Mouse (Mus musculus) NIH3T3 (cell line): Measurements from ENCODE around the gene Dapk3.
"Not testable (repeated sequence)": the region's sequence is repeated elsewhere in the genome, so short reads cannot be mapped to it uniquely, and the experiment has no call there.

ENCODE experiments used
- DNase-seq: peaks from one replicate; pipeline ENCODE4 v3.0.0-alpha.2; 2012; ENCODE audit warnings: low read depth

The Dapk3 gene

DNA sequence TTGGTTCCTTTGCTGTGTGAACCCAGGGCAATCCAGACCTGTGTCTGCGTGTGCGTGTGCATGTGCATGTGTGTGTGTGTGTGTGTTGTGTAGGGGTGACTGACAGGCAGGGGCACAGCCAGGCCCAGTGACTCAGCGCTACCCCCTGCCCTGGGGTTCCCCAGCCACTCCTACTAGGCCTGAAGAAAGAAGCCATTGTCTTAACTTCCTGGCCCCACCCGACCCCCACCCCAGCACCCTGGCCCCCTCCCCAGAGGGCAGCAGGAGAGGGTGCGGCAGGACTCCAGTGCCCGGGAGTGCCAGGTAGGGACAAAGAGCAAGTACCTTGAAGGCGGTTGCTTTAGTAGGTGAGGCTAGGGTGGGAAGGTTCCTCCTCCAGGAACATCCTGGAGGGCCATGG lies 37.0 kb upstream of the Dapk3 start:
- DNase-seq, result peak; percentile 80

- peak; percentile 91 for DNase-seq
These were observed 36.5 kb upstream of the Dapk3 start for GRCm38 (mm10) chr10:81146296-81146695.

DNA sequence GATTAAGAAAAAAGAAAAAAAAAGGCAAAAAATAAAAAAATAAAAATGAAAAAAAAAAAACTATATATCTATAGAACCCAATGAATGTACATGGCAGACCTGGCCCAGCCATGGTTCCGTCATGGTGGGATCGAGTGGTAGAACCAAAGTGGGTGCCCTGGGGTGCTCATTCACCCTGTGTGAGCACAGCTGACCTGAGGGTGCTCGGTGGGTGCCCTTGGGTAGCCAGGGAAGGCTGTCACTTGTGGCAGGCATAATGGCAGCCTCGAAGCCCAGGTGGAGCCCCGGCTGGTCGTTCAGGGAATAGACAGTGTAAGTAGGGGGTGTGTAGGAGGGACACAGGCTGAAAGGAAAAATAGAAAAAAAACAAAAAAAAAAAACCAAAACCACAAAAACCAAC lies 31.5 kb upstream of the Dapk3 start:
- no peak for DNase-seq

DNA sequence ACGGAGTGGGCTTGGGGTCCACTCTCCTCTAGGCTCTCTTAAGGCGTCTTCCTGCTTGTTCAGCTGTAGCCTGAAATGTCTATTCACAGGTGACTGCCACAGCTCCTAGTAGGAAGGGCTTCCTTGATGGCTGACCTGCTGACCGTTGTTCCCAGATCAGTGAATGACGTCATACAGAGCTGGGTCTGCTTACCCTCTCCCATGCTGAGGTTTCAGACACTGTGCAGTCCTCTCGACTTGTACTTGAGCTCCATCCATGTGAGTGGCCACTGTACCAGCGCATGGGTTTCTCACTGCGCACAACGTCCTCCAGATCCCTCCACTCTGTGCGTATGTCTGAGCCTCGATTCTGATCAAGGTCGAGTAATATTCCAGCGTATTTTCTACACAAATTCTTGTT lies 30.2 kb upstream of the Dapk3 start:
- no peak for DNase-seq

GRCm38 (mm10) chr10:81154313-81154712 lies 28.5 kb upstream of the Dapk3 start:
- DNase-seq, result no peak

DNA sequence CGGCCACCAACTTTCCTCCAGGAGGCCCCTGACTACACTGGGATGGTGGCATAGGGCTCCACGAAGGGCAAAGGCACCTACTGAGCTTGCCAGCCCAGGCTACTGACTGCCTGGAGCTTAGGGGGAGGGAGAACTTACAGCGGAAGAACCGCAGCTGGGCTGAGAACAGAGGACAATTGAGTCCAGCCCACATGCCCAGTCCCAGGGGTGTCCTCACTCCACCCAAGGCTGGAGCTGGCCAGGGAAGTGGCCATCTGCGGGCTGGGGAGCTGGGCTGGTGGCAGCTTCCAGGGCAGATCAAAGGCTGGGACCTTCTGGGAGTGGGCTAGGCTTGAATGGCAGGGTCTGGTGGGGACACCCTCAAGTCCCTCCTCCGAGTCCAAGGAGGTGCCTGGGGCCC lies 28.1 kb upstream of the Dapk3 start:
- DNase-seq, result no peak

DNA sequence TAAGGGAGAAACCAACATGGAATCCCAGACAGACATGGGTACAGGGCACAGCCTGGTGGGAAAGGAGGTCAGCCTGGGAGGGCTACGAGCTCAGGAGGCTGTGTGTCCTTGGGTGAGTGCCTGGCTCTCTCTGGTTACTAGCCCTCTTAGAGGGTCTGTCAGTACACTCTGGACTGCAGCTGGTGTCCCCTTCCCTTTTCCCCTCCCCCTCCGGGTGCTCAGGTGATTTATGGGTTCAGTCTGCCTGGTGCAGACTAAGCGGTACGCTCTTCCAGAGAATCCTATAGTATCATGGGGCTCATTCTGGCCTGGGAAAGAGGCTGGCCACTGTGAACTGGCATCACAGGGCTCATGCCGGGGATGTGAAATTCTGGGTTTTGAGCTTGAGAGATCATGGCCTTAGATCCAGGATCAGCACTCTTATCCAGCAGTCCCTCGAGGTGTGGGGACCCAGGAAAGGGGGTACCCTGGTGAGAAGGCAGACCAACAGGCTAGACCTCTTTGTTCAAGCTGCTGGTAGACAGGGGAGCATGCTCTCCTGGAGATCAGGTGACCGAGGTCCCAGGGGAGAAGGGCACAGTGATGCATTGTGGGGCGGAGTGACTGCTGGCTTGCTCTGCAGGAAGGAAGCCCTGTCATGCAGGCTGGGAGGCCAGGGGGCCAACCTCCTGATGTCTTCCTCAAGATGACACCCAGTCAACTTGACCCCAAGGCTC lies 21.0 kb upstream of the Dapk3 start:
- no peak for DNase-seq

GRCm38 (mm10) chr10:81162318-81162652 lies 20.5 kb upstream of the Dapk3 start:
- no peak for DNase-seq

DNA sequence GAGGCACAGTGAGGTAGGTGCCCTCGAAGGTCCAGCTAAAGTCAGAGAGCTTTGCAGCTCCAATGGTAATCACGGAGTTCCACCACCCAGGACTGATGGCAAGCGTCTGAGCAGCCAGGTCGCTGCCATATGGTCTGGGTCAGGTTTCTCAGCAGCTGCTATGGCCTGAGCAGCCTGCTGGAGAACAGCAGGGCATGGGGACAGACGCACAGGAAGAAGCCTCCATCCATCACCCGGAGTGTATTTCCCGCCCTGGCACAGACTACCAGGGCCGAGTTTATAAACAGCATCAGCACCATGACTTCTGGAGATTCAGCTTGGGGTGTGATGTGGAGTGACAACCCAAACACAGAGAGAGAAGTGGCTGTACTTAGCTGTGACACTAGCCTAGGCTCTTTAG lies 17.7 kb upstream of the Dapk3 start:
- no peak for DNase-seq

- peak; percentile 100 for DNase-seq
These were observed 15.4 kb upstream of the Dapk3 start, which contains the start of gene Pias4 for GRCm38 (mm10) chr10:81167200-81168086. Gene Pias4, minus strand, starts transcription at chr10:81167923.

- DNase-seq, result no peak
These were observed 14.7 kb upstream of the Dapk3 start for GRCm38 (mm10) chr10:81168087-81168431.

DNA sequence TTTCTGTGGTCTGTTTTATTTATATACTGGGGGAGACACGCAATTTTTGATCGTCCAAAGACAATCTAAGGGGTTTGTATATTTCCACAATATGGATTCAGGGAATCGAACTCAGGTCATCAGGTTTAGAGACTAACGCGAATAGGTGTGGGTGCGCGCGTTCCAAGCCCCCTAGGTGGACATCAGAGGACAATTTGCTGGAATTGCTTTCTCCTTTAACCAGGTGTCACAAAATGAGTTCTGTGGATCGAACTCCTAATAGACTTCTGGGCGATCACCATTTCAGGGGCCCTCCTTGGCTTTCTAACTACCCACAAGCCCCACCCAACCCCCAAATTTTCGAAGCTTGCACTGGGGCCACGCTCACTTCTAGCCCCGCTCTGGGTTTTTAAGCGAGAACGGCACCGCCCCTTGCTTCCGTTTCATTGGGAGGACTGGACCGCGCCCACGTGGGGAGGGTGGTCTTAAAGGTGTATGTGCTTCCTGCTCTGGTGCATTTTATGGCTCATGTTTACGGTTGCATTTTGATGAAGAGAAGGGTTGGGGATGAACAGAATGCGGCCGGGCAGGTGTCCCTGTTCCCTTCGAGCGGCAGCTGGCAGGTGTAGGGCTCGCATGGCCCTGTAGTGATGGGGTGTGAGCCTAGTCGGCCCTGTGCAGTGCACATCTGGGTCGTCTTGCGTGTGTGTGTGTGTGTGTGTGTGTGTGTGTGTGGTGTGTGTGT lies 14.1 kb upstream of the Dapk3 start:
- peak; percentile 86 for DNase-seq

DNA sequence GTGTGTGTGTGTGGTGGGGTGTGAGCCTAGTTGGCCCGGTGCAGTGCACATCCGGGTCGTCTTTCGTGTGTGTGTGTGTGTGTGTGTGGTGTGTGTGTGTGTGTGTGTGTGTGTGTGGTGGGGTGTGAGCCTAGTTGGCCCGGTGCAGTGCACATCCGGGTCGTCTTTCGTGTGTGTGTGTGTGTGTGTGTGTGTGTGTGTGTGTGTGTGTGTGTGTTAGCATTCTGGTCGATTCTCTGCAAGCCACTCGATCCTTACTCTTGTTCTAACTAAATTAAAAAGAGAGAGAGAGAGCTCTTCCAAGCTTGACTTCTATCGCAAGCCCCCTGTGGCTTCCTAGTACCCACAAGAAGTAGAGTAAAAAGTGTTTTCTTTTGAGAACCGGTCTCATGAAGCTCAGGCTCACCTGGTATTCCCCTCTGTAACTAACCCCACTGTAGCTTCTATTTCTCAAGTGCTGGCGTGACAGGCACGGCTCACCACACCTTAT lies 13.3 kb upstream of the Dapk3 start:
- DNase-seq, result not testable (repeated sequence)

- DNase-seq, result peak; percentile 95
These were observed 9.7 kb upstream of the Dapk3 start for GRCm38 (mm10) chr10:81173132-81173531.

DNA sequence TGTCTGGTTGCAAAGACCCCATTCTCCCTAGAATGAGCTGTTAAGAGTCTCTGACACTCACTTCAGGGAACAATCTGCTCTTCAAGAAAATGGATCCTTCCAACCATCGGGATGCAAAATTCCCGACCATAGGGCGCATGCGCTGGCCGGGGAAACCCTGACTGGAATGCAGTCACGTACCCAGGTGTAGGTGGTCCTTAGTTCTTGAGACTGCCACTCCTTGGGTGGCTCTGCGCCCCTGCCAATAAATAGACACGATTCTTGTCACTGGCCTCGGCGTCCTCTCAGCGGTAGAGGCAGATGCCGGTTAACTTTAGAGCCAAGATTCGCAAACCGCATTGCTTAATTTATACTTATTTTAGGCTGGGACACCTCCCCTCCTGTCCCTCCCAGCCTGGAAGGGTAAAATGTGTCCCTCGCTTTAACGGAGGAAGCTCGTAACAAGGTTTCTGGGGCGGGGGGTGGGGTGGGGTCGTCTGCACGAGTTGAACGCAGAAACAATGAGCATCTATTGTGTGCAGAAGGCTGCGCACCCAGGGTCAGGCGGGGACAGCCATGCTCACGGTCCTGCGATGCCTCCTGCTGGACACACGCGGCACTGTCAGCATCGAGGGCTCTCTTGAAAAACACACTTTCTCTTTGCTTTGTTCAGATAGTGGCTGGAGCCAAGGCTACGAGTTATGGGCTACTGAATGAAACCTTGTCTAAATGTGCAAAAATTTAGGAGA lies 8.0 kb upstream of the Dapk3 start:
- DNase-seq, result peak; percentile 96

DNA sequence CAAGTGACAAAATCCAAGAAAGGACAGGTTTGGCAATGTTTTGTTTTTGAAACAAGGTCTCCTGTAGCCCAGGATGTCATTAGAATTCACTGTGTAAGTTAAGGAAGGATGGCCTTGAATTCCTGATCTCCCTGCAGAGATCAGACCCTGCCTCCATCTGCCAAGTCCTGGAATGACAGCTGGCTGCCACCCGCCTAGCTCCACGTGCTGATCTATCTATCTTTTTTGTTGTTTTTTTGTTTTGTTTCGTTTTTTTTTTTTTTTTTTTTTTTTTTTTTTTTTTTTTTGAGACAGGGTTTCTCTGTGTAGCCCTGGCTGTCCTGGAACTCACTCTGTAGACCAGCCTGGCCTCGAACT lies 7.5 kb upstream of the Dapk3 start:
- not testable (repeated sequence) for DNase-seq

DNA sequence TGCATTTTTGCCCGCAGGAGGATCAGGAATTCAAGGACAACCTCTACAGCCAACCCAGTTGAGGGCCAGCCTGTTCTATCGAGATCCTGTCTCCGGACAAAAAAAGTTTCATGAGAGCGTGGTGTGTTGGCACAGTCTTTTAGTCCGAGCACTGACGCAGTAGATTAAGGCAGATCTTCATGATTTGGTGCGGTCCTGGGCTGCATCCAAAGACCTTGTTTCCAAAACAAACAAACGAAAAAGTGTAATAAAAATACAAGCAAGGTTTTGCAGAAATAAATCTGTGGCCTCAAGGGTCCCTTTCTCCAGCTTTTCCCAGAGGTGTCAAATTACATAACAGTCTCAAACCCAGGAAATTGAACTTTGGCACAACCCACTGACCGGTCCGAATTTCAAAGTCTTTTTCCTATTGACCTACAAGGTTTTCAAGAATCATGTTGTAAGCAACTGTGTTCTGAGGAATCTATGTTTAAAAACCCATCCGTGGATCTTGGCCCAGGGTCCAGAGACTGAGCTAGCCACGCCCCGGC lies 6.8 kb upstream of the Dapk3 start:
- peak; percentile 93 for DNase-seq

GRCm38 (mm10) chr10:81176466-81177271 lies 6.1 kb upstream of the Dapk3 start, which contains the start of gene Eef2:
Gene Eef2, plus strand, starts transcription at chr10:81176631.
- peak; percentile 100 for DNase-seq

GRCm38 (mm10) chr10:81177491-81177925 lies 5.3 kb upstream of the Dapk3 start:
- peak; percentile 73 for DNase-seq

GRCm38 (mm10) chr10:81177958-81178712 lies 4.7 kb upstream of the Dapk3 start:
- DNase-seq, result no peak
